ENCODE assay signal across 10 mouse cellular contexts in the genomic region with DNA sequence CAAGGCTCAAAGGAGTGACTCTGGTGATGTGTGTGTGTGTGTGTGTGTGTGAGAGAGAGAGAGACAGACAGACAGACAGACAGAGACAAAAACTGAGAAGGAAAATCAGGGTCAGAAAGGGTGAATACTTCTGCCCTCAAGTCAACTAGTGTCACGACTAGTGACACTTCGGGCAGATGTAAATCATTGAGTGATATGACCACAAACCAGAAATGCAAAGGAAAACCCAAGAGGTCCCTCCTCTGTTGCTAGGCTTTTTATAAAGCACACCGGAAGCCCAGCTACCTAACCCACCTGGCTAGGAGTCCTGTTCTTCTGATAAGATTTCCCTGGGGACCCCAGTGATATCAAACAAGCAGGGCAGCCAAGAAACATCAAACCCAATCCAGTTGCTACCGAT. TPM values are rescaled to one million over a fixed set of nuclear protein-coding genes. Genes with fewer than 3 reads are reported as not detected.
DNase-seq lines count a peak whose midpoint lies in the region; ATAC-seq and TF ChIP-seq lines count a peak whose summit lies in the region.
"Had no signal": no experiment of that assay in that cellular context is flagged by ENCODE, and none has a peak within 500 bp of the region (broad histone marks: within the 10 kb centered on the region; RNA-seq: fewer than 3 reads in every experiment).

No protein-coding gene starts in this region.

- peak overlapping the region; percentile 90 for H3K4me2 ChIP-seq in heart, embryonic 12.5 days
- peak overlapping the region; percentile 88 for H3K4me2 ChIP-seq in limb, embryonic 15.5 days
- peak overlapping the region; percentile 86 for H3K4me2 ChIP-seq in stomach, embryonic 15.5 days

- no peak for TF ChIP-seq CTCF in thymus, adult 2 months (IDR thresholded peaks at IDR 0.05; ENCODE audit: borderline replicate concordance, control insufficient read depth, extremely low read depth, insufficient read depth, low read length, poor library complexity)

- no peaks in the 10 kb centered on the region for H3K36me3 ChIP-seq in heart, embryonic 12.5 days
- H3K36me3 ChIP-seq in thymus, adult 2 months (ENCODE audit: control insufficient read depth, insufficient read depth, low read length): no peaks in the 10 kb centered on the region
- H3K36me3 ChIP-seq in limb, embryonic 15.5 days: no peaks in the 10 kb centered on the region
- H3K36me3 ChIP-seq in stomach, embryonic 15.5 days: no peaks in the 10 kb centered on the region

- no peak overlapping the region for H3K27ac ChIP-seq in heart, embryonic 12.5 days (ENCODE audit: poor library complexity, severe bottlenecking)
- H3K27ac ChIP-seq in thymus, adult 2 months (ENCODE audit: control insufficient read depth, insufficient read depth, low read length): peak overlapping the region; percentile 68
- no peak overlapping the region; the same call in 1 of the 2 replicates for H3K27ac ChIP-seq in limb, embryonic 15.5 days
- H3K27ac ChIP-seq in stomach, embryonic 15.5 days: peak overlapping the region; percentile 23; the same call in 1 of the 2 replicates

- H3K9ac ChIP-seq in heart, embryonic 12.5 days: peak overlapping the region; percentile 81; the same call in 1 of the 2 replicates
- H3K9ac ChIP-seq in limb, embryonic 15.5 days: no peak overlapping the region
- peak overlapping the region; percentile 3; the same call in 1 of the 2 replicates for H3K9ac ChIP-seq in stomach, embryonic 15.5 days

- DNase-seq in heart, adult 18-20 months: no peak
- no peak for DNase-seq in thymus, adult 2 months
- no peak for DNase-seq in thymus, postnatal 25 days
- DNase-seq in layer of hippocampus, adult 18-20 months (ENCODE audit: low spot score in 2 of 2): no peak
- DNase-seq in adrenal gland, adult 8-10 months: no peak
- DNase-seq: lung, postnatal 36 days had no signal

- H3K4me3 ChIP-seq in heart, embryonic 12.5 days: peak overlapping the region; percentile 72
- H3K4me3 ChIP-seq in thymus, adult 2 months (ENCODE audit: control insufficient read depth, insufficient read depth, low read length): peak overlapping the region; percentile 98; the same call in 1 of the 2 replicates
- peak overlapping the region; percentile 83 for H3K4me3 ChIP-seq in limb, embryonic 15.5 days
- H3K4me3 ChIP-seq in stomach, embryonic 15.5 days (replicated peaks): peak overlapping the region; percentile 72

- ATAC-seq in heart, embryonic 12.5 days (ENCODE audit: insufficient number of reproducible peaks, low FRiP score): no peak
- no peak for ATAC-seq in limb, embryonic 15.5 days (ENCODE audit: insufficient number of reproducible peaks, low FRiP score, low TSS enrichment, low read depth)
- ATAC-seq in stomach, embryonic 15.5 days (ENCODE audit: insufficient read depth, low FRiP score, low read depth): no peak

- peaks cover 6% of the 10 kb centered on the region; the same call in 1 of the 2 replicates for H3K27me3 ChIP-seq in heart, embryonic 12.5 days (replicated peaks)
- H3K27me3 ChIP-seq in thymus, adult 2 months (ENCODE audit: control insufficient read depth, insufficient read depth, low read length): no peaks in the 10 kb centered on the region
- peaks cover 13% of the 10 kb centered on the region for H3K27me3 ChIP-seq in limb, embryonic 15.5 days
- 0 out of 2 replicates have a peak, but pooled peaks cover 6% of the 10 kb centered on the region for H3K27me3 ChIP-seq in stomach, embryonic 15.5 days (replicated peaks)

- no peak for TF ChIP-seq POLR2A in thymus, adult 2 months (IDR thresholded peaks at IDR 0.05; ENCODE audit: control insufficient read depth, extremely low read depth, insufficient read depth, low read length, poor library complexity)

- no peaks in the 10 kb centered on the region for H3K9me3 ChIP-seq in heart, embryonic 12.5 days (replicated peaks)
- no peaks in the 10 kb centered on the region for H3K9me3 ChIP-seq in limb, embryonic 15.5 days
- H3K9me3 ChIP-seq in stomach, embryonic 15.5 days: no peaks in the 10 kb centered on the region

- peaks cover 70% of the 10 kb centered on the region for H3K4me1 ChIP-seq in heart, embryonic 12.5 days (replicated peaks)
- peaks cover 45% of the 10 kb centered on the region for H3K4me1 ChIP-seq in thymus, adult 2 months (replicated peaks; ENCODE audit: control insufficient read depth, insufficient read depth, low read length)
- peaks cover 30% of the 10 kb centered on the region for H3K4me1 ChIP-seq in limb, embryonic 15.5 days
- peaks cover 30% of the 10 kb centered on the region for H3K4me1 ChIP-seq in stomach, embryonic 15.5 days

- WGBS in heart, embryonic 12.5 days: 59% methylated on average over 4 of the region's 4 CpGs
- under 1% methylated on average over 4 of the region's 4 CpGs for WGBS in thymus, adult 2 months
- WGBS in limb, embryonic 15.5 days: 66% methylated on average over 4 of the region's 4 CpGs
- WGBS in stomach, embryonic 15.5 days: 47% methylated on average over 4 of the region's 4 CpGs

RNA-seq across cellular contexts. Expression of a gene that starts 2.3 kb away (rescaled TPM):
- 35.1 and 41.5 TPM in 2 replicates for polyA plus RNA-seq in heart, embryonic 12.5 days (2016; fragmentation: Nextera tagmentation; extraction: Ambion mirVana)
- 10 to 100 TPM; 11.2 to 14.0 TPM for total RNA-seq in heart, adult 18-20 months (2021)
- polyA plus RNA-seq in thymus, adult 2 months (2012; rRNA removed): 52.7 and 57.5 TPM in 2 replicates
- polyA plus RNA-seq in limb, embryonic 15.5 days (2015; fragmentation: Nextera tagmentation; extraction: Ambion mirVana): 32.3 and 35.5 TPM in 2 replicates
- polyA plus RNA-seq in stomach, embryonic 15.5 days (2015; fragmentation: Nextera tagmentation; extraction: Ambion mirVana): 26.0 and 27.0 TPM in 2 replicates
- total RNA-seq in layer of hippocampus, adult 18-20 months (2021): 10 to 100 TPM; 65.7 to 67.1 TPM
- total RNA-seq in adrenal gland, adult 8-10 months (2022): 10 to 100 TPM; 27.8 to 46.6 (median 33.1) TPM

RNA-seq across cellular contexts. Expression of a gene that starts 30.6 kb away (rescaled TPM):
- polyA plus RNA-seq in heart, embryonic 12.5 days (2016; fragmentation: Nextera tagmentation; extraction: Ambion mirVana): 0.26 TPM in 1 of 2 replicates, not detected in the other
- under 1 TPM in 1 of 2 experiments, not detected in 1; 0.26 TPM for total RNA-seq in heart, adult 18-20 months (2021)
- not detected in 2 replicates for polyA plus RNA-seq in thymus, adult 2 months (2012; rRNA removed)
- not detected in 2 replicates for polyA plus RNA-seq in limb, embryonic 15.5 days (2015; fragmentation: Nextera tagmentation; extraction: Ambion mirVana)
- not detected in 2 replicates for polyA plus RNA-seq in stomach, embryonic 15.5 days (2015; fragmentation: Nextera tagmentation; extraction: Ambion mirVana)
- total RNA-seq in layer of hippocampus, adult 18-20 months (2021): 1 to 10 TPM; 1.9 to 3.4 TPM
- total RNA-seq in adrenal gland, adult 8-10 months (2022): under 1 TPM in 3 of 4 experiments, not detected in 1; 0.37 to 0.67 (median 0.45) TPM
- total RNA-seq: common myeloid progenitor, adult 5-6 weeks had no signal

Comparison
In these comparisons a context has a peak if more than half of its experiments do, and no peak if none do; other contexts are left out.
1. H3K27ac ChIP-seq: peak in thymus, adult 2 months (single experiment) and stomach, embryonic 15.5 days (single experiment); none in heart, embryonic 12.5 days (single experiment) and limb, embryonic 15.5 days (single experiment).
2. Peak in every context shown above with its lines, with median percentiles within 50 percentile points of each other: H3K4me2 ChIP-seq and H3K4me3 ChIP-seq.